In genomic region chr8:71358026-71358425, GRCm38 (mm10) we compare ENCODE assay signal across 1 mouse cellular context.
TF ChIP-seq lines count a peak whose summit lies in the region.

No protein-coding gene starts in this region.

TF ChIP-seq in CH12.LX, 34 proteins besides CTCF, POLR2A, EP300 and RAD21:
- TF ChIP-seq TCF12 (IDR thresholded peaks at IDR 0.05; ENCODE audit: low read depth, low read length) = no peak
- peak; percentile 28 for TF ChIP-seq SMC3 (IDR thresholded peaks at IDR 0.05; ENCODE audit: low read depth, low read length)
TF ChIP-seq in CH12.LX: peak in this region for 1.
